In genomic region chr2:168791115-168791802, GRCm38 (mm10) we compare ENCODE assay signal across 12 mouse cellular contexts. TPM values are rescaled to one million over a fixed set of nuclear protein-coding genes. Genes with fewer than 3 reads are reported as not detected.
DNase-seq lines count a peak whose midpoint lies in the region; ATAC-seq lines count a peak whose summit lies in the region.
"Had no signal": no experiment of that assay in that cellular context is flagged by ENCODE, and none has a peak within 500 bp of the region (broad histone marks: within the 10 kb centered on the region; RNA-seq: fewer than 3 reads in every experiment).

No protein-coding gene starts in this region.

- peak; percentile 35; the same call in 1 of the 2 replicates for ATAC-seq in embryonic facial prominence, embryonic 12.5 days (ENCODE audit: insufficient number of reproducible peaks, insufficient read depth, low FRiP score, low TSS enrichment)
- ATAC-seq in neural tube, embryonic 11.5 days (ENCODE audit: insufficient read depth, low FRiP score, low TSS enrichment), result peak; percentile 71
- ATAC-seq: CD4-positive, CD25-positive, alpha-beta regulatory T cell, adult 4 months had no signal

- 34% methylated on average over 4 of the region's 4 CpGs for WGBS in embryonic facial prominence, embryonic 12.5 days
- 49% methylated on average over 4 of the region's 4 CpGs for WGBS in neural tube, embryonic 11.5 days

- peak; percentile 8 for DNase-seq in layer of hippocampus, adult 11-12 months (ENCODE audit: low spot score)
- no peak for DNase-seq in layer of hippocampus, postnatal 10 days (ENCODE audit: low spot score in 2 of 2)
- DNase-seq in R1 (ENCODE audit: low read depth, low spot score), result peak; percentile 93
- peak; percentile 64 for DNase-seq in neural tube, embryonic 11.5 days (ENCODE audit: low spot score)
- no peak for DNase-seq in adrenal gland, postnatal 14 days
- no peak for DNase-seq in yolk sac, embryonic 10.5 days (ENCODE audit: low spot score)
- DNase-seq: kidney, adult 11 months had no signal

- no peaks in the 10 kb centered on the region for H3K9me3 ChIP-seq in embryonic facial prominence, embryonic 12.5 days
- no peaks in the 10 kb centered on the region for H3K9me3 ChIP-seq in neural tube, embryonic 11.5 days (ENCODE audit: control insufficient read depth, low read length)
- H3K9me3 ChIP-seq: megakaryocyte, embryonic 14.5 days had no signal

- H3K9ac ChIP-seq in embryonic facial prominence, embryonic 12.5 days, result no peak overlapping the region; the same call in 1 of the 2 replicates
- H3K9ac ChIP-seq in neural tube, embryonic 11.5 days (ENCODE audit: low read length), result no peak overlapping the region
- H3K9ac ChIP-seq: liver, embryonic 14.5 days had no signal

- no peak overlapping the region for H3K4me2 ChIP-seq in embryonic facial prominence, embryonic 12.5 days (replicated peaks)
- no peak overlapping the region for H3K4me2 ChIP-seq in neural tube, embryonic 11.5 days (ENCODE audit: low read depth)

- H3K4me3 ChIP-seq in embryonic facial prominence, embryonic 12.5 days, result no peak overlapping the region
- H3K4me3 ChIP-seq in neural tube, embryonic 11.5 days (ENCODE audit: low read depth, low read length), result no peak overlapping the region
- H3K4me3 ChIP-seq: megakaryocyte, embryonic 14.5 days had no signal

- no peaks in the 10 kb centered on the region for H3K27me3 ChIP-seq in embryonic facial prominence, embryonic 12.5 days
- H3K27me3 ChIP-seq in neural tube, embryonic 11.5 days (ENCODE audit: control insufficient read depth, insufficient read depth, low read length), result no peaks in the 10 kb centered on the region

- peak overlapping the region; percentile 54 for H3K27ac ChIP-seq in embryonic facial prominence, embryonic 12.5 days
- H3K27ac ChIP-seq in neural tube, embryonic 11.5 days (ENCODE audit: low read depth, low read length), result 0 out of 2 replicates have a peak overlapping the region, but pooled peaks have one; percentile 49
- H3K27ac ChIP-seq: liver, embryonic 14.5 days had no signal

- H3K36me3 ChIP-seq in embryonic facial prominence, embryonic 12.5 days, result no peaks in the 10 kb centered on the region
- H3K36me3 ChIP-seq in neural tube, embryonic 11.5 days (ENCODE audit: control insufficient read depth, insufficient read depth, low read length), result no peaks in the 10 kb centered on the region

- peaks cover 4% of the 10 kb centered on the region; the same call in 1 of the 2 replicates for H3K4me1 ChIP-seq in embryonic facial prominence, embryonic 12.5 days
- H3K4me1 ChIP-seq in neural tube, embryonic 11.5 days (ENCODE audit: control insufficient read depth, insufficient read depth, low read length), result 0 out of 2 replicates have a peak, but pooled peaks cover 2% of the 10 kb centered on the region
- H3K4me1 ChIP-seq: megakaryocyte, embryonic 14.5 days had no signal

RNA-seq across cellular contexts. Expression of gene Sall4, which starts 23.5 kb away (rescaled TPM):
- total RNA-seq in layer of hippocampus, postnatal 10 days (2021), result under 1 TPM; 0.13 to 0.23 TPM
- 2.9 and 3.2 TPM in 2 replicates for polyA plus RNA-seq in embryonic facial prominence, embryonic 12.5 days (2016; fragmentation: Nextera tagmentation; extraction: Ambion mirVana)
- polyA plus RNA-seq in neural tube, embryonic 11.5 days (2014; fragmentation: Nextera tagmentation; extraction: Ambion mirVana), result 7.7 and 8.1 TPM in 2 replicates
- not detected in 2 replicates for total RNA-seq in adrenal gland, postnatal 14 days (2021)
- total RNA-seq: common myeloid progenitor, adult 5-6 weeks had no signal

RNA-seq across cellular contexts. Expression of gene Atp9a, which starts 49.0 kb away (rescaled TPM):
- 100 to 1,000 TPM; 426 to 444 TPM for total RNA-seq in layer of hippocampus, postnatal 10 days (2021)
- polyA plus RNA-seq in embryonic facial prominence, embryonic 12.5 days (2016; fragmentation: Nextera tagmentation; extraction: Ambion mirVana), result 24.5 and 28.8 TPM in 2 replicates
- polyA plus RNA-seq in neural tube, embryonic 11.5 days (2014; fragmentation: Nextera tagmentation; extraction: Ambion mirVana), result 24.7 and 30.4 TPM in 2 replicates
- total RNA-seq in adrenal gland, postnatal 14 days (2021), result 64.8 and 68.9 TPM in 2 replicates
- total RNA-seq: common myeloid progenitor, adult 5-6 weeks had no signal

Comparison
In these comparisons a context has a peak if more than half of its experiments do, and no peak if none do; other contexts are left out.
1. DNase-seq: peak in layer of hippocampus, adult 11-12 months (single experiment), R1 (single experiment) and neural tube, embryonic 11.5 days (single experiment); none in layer of hippocampus, postnatal 10 days (0 of 2), adrenal gland, postnatal 14 days (single experiment) and yolk sac, embryonic 10.5 days (single experiment).